Mouse (Mus musculus): Measurements from ENCODE around the gene Zbtb42. TPM values are rescaled to one million over a fixed set of nuclear protein-coding genes. Genes with fewer than 3 reads are reported as not detected.

Gene Zbtb42
- polyA plus RNA-seq (2017; shearing (Covaris generic)) = 1 to 10 TPM; 2.8 to 2.9 TPM

GRCm38 (mm10) chr12:112678555-112679026 is at the start of gene Zbtb42:
Gene Zbtb42 (plus strand): TSS chr12:112678828.
- ATAC-seq = peak; percentile 7

GRCm38 (mm10) chr12:112628928-112629721 is 49.5 kb upstream of the Zbtb42 start:
- ATAC-seq = peak; percentile 78

GRCm38 (mm10) chr12:112630029-112630428 is 48.6 kb upstream of the Zbtb42 start:
- no peak for ATAC-seq

GRCm38 (mm10) chr12:112630796-112631195 is 47.8 kb upstream of the Zbtb42 start:
- ATAC-seq = no peak

- ATAC-seq = no peak
Measured at GRCm38 (mm10) chr12:112631472-112631871, 47.2 kb upstream of the Zbtb42 start.

GRCm38 (mm10) chr12:112632084-112632777 is 46.4 kb upstream of the Zbtb42 start:
- ATAC-seq = no peak

- no peak for ATAC-seq
Measured at GRCm38 (mm10) chr12:112632907-112633306, 45.7 kb upstream of the Zbtb42 start.

- no peak for ATAC-seq
Measured at GRCm38 (mm10) chr12:112633686-112634085, 44.9 kb upstream of the Zbtb42 start.

- no peak for ATAC-seq
Measured at GRCm38 (mm10) chr12:112639526-112639925, 39.1 kb upstream of the Zbtb42 start.

- no peak for ATAC-seq
Measured at GRCm38 (mm10) chr12:112643126-112643525, 35.5 kb upstream of the Zbtb42 start.

GRCm38 (mm10) chr12:112644180-112644854 is 34.3 kb upstream of the Zbtb42 start, which contains the start of gene Siva1:
Gene Siva1 (plus strand): TSS chr12:112644679.
- ATAC-seq = peak; percentile 86

GRCm38 (mm10) chr12:112644855-112645506 is 33.6 kb upstream of the Zbtb42 start:
- ATAC-seq = no peak

GRCm38 (mm10) chr12:112646139-112646538 is 32.5 kb upstream of the Zbtb42 start:
- no peak for ATAC-seq

- no peak for ATAC-seq
Measured at GRCm38 (mm10) chr12:112648081-112648480, 30.5 kb upstream of the Zbtb42 start.

GRCm38 (mm10) chr12:112651778-112652439 is 26.7 kb upstream of the Zbtb42 start:
- ATAC-seq = no peak

GRCm38 (mm10) chr12:112653157-112653824 is 25.3 kb upstream of the Zbtb42 start:
- peak; percentile 92 for ATAC-seq

- ATAC-seq = no peak
Measured at GRCm38 (mm10) chr12:112654076-112654475, 24.6 kb upstream of the Zbtb42 start.

- no peak for ATAC-seq
Measured at GRCm38 (mm10) chr12:112658619-112659018, 20.0 kb upstream of the Zbtb42 start.

GRCm38 (mm10) chr12:112659109-112659508 is 19.5 kb upstream of the Zbtb42 start:
- no peak for ATAC-seq

- no peak for ATAC-seq
Measured at GRCm38 (mm10) chr12:112660576-112661326, 17.9 kb upstream of the Zbtb42 start.

- ATAC-seq = no peak
Measured at GRCm38 (mm10) chr12:112661327-112661605, 17.4 kb upstream of the Zbtb42 start.

Measured in CD4-positive, CD25-positive, alpha-beta regulatory T cell, adult 4 months (primary cell).